Mouse (Mus musculus): ENCODE measurements at regions not wholly inside any gene's neighbourhood (a gene's known extent, or its start where the extent isn't known, plus 50 kb on each side); places are given as distances from the start of the nearest gene placed in this dataset.

DNA sequence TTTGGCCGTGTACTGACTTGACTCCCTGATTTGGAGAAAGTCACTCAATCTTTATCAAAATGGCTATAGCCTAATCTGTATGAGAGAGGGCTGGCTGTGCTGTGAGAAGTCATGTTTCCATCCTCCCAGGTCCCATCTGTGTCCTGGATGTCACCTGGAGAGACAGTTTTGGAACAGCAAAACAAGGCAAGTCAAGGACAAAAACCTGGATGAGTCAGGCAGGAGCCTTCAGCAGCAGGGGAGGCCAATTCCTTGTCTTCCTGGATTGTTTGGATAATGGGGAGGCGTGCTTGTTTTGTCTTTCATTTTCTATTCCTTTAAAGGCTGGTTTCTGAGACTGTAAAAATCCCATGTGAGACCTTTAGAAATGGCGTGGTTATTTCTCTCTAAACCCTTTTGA lies 148.8 kb upstream of the Lcorl start:
- no peak for TF ChIP-seq CTCF (IDR thresholded peaks at IDR 0.05; ENCODE audit: extremely low read depth, insufficient read length, insufficient replicate concordance, low read depth, low read length)
- no peak for TF ChIP-seq POLR2A (IDR thresholded peaks at IDR 0.05; ENCODE audit: low read depth, low read length)

Data from small intestine, adult 2 months (tissue).